Mouse (Mus musculus): Measurements from ENCODE around the gene Arpp19. TPM values are rescaled to one million over a fixed set of nuclear protein-coding genes. Genes with fewer than 3 reads are reported as not detected.

The Arpp19 gene
- total and polyA plus RNA-seq, 2 experiments from 2014 or later: 24.3 to 229 TPM

GRCm38 (mm10) chr9:75025689-75026088 is 11.7 kb upstream of the Arpp19 start:
- WGBS: 79% methylated on average over 6 of the region's 6 CpGs
- Histone ChIP-seq H3K36me3 (replicated peaks; ENCODE audit: control insufficient read depth, insufficient read depth, low read length) (peaks cover 38% of the 10 kb centered on the region), H3K27me3 (ENCODE audit: control insufficient read depth, insufficient read depth, low read length) (no peaks in the 10 kb centered on the region)

DNA sequence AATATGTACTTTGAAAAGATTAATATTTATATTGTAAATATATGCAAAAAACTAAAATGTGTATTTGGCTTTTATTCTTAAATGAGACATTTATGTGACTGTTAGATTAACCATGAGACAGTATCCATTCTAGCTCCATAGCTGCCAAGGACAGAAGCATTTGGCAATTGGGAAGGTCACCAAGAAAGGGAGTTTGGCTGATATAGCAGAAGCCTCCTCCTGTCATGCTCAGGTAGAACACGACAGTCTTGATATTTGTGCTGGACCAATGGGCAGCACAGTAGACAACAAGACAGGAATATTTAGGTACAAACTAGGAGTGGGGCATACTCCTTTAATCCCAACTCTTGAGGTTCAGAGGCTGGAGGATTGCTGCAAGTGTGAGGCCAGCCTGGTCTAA is 5.0 kb upstream of the Arpp19 start:
- WGBS: 83% methylated on average over 1 of the region's 1 CpGs
- H3K4me2 ChIP-seq (ENCODE audit: low read depth, low read length): no peak overlapping the region

More at GRCm38 (mm10) chr9:75025689-75026088, 11.7 kb upstream of the Arpp19 start:
- H3K9ac ChIP-seq (replicated peaks; ENCODE audit: low read depth, low read length): no peak overlapping the region
- no peaks in the 10 kb centered on the region for H3K4me1 ChIP-seq (ENCODE audit: control insufficient read depth, insufficient read depth)
- H3K4me2 ChIP-seq (ENCODE audit: low read depth, low read length): no peak overlapping the region
- TF ChIP-seq CTCF (IDR thresholded peaks at IDR 0.05; ENCODE audit: low read depth) (peak; percentile 16; the same call in 1 of the 2 replicates), EP300 (IDR thresholded peaks at IDR 0.05; ENCODE audit: low read depth) (no peak)
- DNase-seq (ENCODE audit: low spot score): no peak
- ATAC-seq (ENCODE audit: insufficient read depth, low read depth): no peak
- H3K9me3 ChIP-seq (replicated peaks; ENCODE audit: control insufficient read depth, low read length): no peaks in the 10 kb centered on the region
- H3K4me3 ChIP-seq (ENCODE audit: low read depth, low read length): no peak overlapping the region
- no peak overlapping the region for H3K27ac ChIP-seq (ENCODE audit: low read depth)

GRCm38 (mm10) chr9:75033141-75033540 is 4.3 kb upstream of the Arpp19 start:
- Histone ChIP-seq H3K36me3 (replicated peaks; ENCODE audit: control insufficient read depth, insufficient read depth, low read length) (peaks cover 23% of the 10 kb centered on the region), H3K4me1 (ENCODE audit: control insufficient read depth, insufficient read depth) (no peaks in the 10 kb centered on the region), H3K27ac (ENCODE audit: low read depth) (no peak overlapping the region), H3K4me3 (ENCODE audit: low read depth, low read length) (no peak overlapping the region), H3K9ac (replicated peaks; ENCODE audit: low read depth, low read length) (no peak overlapping the region), H3K9me3 (replicated peaks; ENCODE audit: control insufficient read depth, low read length) (no peaks in the 10 kb centered on the region), H3K27me3 (ENCODE audit: control insufficient read depth, insufficient read depth, low read length) (no peaks in the 10 kb centered on the region), H3K4me2 (ENCODE audit: low read depth, low read length) (no peak overlapping the region)
- 49% methylated on average over 7 of the region's 7 CpGs for WGBS
- TF ChIP-seq CTCF (IDR thresholded peaks at IDR 0.05; ENCODE audit: low read depth) (peak; percentile 48), EP300 (IDR thresholded peaks at IDR 0.05; ENCODE audit: low read depth) (no peak)
- ATAC-seq (ENCODE audit: insufficient read depth, low read depth) (no peak), DNase-seq (ENCODE audit: low spot score) (no peak)

More for the DNA sequence above, 5.0 kb upstream of the Arpp19 start:
- H3K27ac ChIP-seq (ENCODE audit: low read depth): no peak overlapping the region
- H3K4me1 ChIP-seq (ENCODE audit: control insufficient read depth, insufficient read depth): no peaks in the 10 kb centered on the region
- ATAC-seq (ENCODE audit: insufficient read depth, low read depth) (no peak), DNase-seq (ENCODE audit: low spot score) (no peak)
- H3K4me3 ChIP-seq (ENCODE audit: low read depth, low read length): no peak overlapping the region
- no peaks in the 10 kb centered on the region for H3K27me3 ChIP-seq (ENCODE audit: control insufficient read depth, insufficient read depth, low read length)
- no peak overlapping the region for H3K9ac ChIP-seq (replicated peaks; ENCODE audit: low read depth, low read length)
- H3K9me3 ChIP-seq (replicated peaks; ENCODE audit: control insufficient read depth, low read length): no peaks in the 10 kb centered on the region
- H3K36me3 ChIP-seq (replicated peaks; ENCODE audit: control insufficient read depth, insufficient read depth, low read length): peaks cover 23% of the 10 kb centered on the region
- TF ChIP-seq EP300 (IDR thresholded peaks at IDR 0.05; ENCODE audit: low read depth) (no peak), CTCF (IDR thresholded peaks at IDR 0.05; ENCODE audit: low read depth) (no peak)

DNA sequence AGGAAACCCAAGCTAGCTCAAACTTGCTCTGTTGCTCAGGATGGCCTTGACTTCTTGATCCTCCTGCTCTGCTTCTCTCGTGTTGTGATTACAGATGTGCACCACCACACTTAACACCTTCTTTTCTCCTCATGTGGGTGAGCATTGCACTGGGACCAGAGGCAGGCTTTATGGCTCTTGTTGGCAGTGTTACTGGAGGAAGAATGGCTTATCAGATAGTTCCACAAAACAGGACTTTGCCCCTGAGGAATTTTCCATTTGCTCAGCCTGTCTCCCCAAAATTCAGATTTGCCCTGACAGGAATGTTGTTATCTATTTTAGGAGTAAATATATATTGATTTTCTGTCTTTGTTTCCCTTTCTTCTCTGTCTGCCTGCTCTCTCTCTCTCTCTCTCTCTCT is 2.7 kb upstream of the Arpp19 start:
- Histone ChIP-seq H3K9ac (replicated peaks; ENCODE audit: low read depth, low read length) (no peak overlapping the region), H3K27ac (ENCODE audit: low read depth) (no peak overlapping the region), H3K4me2 (ENCODE audit: low read depth, low read length) (no peak overlapping the region), H3K4me1 (ENCODE audit: control insufficient read depth, insufficient read depth) (peaks cover 9% of the 10 kb centered on the region), H3K9me3 (replicated peaks; ENCODE audit: control insufficient read depth, low read length) (no peaks in the 10 kb centered on the region), H3K36me3 (replicated peaks; ENCODE audit: control insufficient read depth, insufficient read depth, low read length) (peaks cover 16% of the 10 kb centered on the region), H3K4me3 (ENCODE audit: low read depth, low read length) (no peak overlapping the region), H3K27me3 (ENCODE audit: control insufficient read depth, insufficient read depth, low read length) (no peaks in the 10 kb centered on the region)
- TF ChIP-seq EP300 (IDR thresholded peaks at IDR 0.05; ENCODE audit: low read depth): no peak
- no peak for TF ChIP-seq CTCF (IDR thresholded peaks at IDR 0.05; ENCODE audit: low read depth)
- DNase-seq (ENCODE audit: low spot score): no peak
- ATAC-seq (ENCODE audit: insufficient read depth, low read depth): no peak
- WGBS: 24% methylated on average over 1 of the region's 1 CpGs

DNA sequence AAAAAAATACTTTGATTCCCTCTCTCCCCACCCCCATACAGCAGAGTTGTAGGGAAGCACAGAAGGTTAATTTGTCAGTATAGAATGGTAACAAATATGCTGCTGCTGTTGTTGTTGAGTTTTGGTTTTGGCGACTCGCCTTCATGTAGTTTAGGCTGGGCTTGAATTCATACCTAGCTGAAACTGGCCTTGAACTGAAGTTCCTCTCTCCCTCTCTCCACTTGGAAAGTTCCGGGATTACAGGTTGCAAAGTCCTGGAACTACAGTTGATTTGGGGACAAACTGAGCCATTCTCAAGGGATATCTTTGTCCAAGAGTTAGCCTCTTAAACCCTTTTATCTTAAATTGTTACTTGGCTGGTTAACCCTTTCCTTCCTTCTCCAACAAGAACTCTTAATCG is 1.5 kb upstream of the Arpp19 start:
- no peaks in the 10 kb centered on the region for H3K27me3 ChIP-seq (ENCODE audit: control insufficient read depth, insufficient read depth, low read length)
- H3K4me1 ChIP-seq (ENCODE audit: control insufficient read depth, insufficient read depth): peaks cover 9% of the 10 kb centered on the region
- DNase-seq (ENCODE audit: low spot score): no peak
- no peaks in the 10 kb centered on the region for H3K9me3 ChIP-seq (replicated peaks; ENCODE audit: control insufficient read depth, low read length)
- ATAC-seq (ENCODE audit: insufficient read depth, low read depth): no peak
- H3K36me3 ChIP-seq (replicated peaks; ENCODE audit: control insufficient read depth, insufficient read depth, low read length): peaks cover 8% of the 10 kb centered on the region
- no peak overlapping the region for H3K4me3 ChIP-seq (ENCODE audit: low read depth, low read length)
- no peak for TF ChIP-seq CTCF (IDR thresholded peaks at IDR 0.05; ENCODE audit: low read depth)
- no peak for TF ChIP-seq EP300 (IDR thresholded peaks at IDR 0.05; ENCODE audit: low read depth)
- H3K9ac ChIP-seq (replicated peaks; ENCODE audit: low read depth, low read length): no peak overlapping the region
- H3K4me2 ChIP-seq (ENCODE audit: low read depth, low read length): no peak overlapping the region
- WGBS: 67% methylated on average over 4 of the region's 4 CpGs
- no peak overlapping the region for H3K27ac ChIP-seq (ENCODE audit: low read depth)

DNA sequence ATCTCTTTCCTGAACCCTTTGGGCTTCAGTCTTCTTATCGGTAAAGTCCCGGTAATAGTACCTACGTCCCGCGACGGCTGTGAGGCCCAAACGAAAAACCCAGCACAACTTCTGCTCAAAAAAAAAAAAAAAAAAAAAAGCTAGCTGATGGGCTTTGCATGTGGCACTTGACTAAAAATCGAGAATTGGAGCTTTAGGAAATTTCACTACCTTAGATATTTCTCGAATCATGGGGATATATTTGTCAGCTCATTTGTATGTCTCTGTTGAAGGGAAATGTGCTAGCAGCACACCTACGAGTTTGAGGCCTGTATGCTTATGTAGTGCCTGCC is 909 bp downstream of the Arpp19 start:
- Histone ChIP-seq H3K36me3 (replicated peaks; ENCODE audit: control insufficient read depth, insufficient read depth, low read length) (no peaks in the 10 kb centered on the region; the same call in 1 of the 2 replicates), H3K9ac (replicated peaks; ENCODE audit: low read depth, low read length) (peak overlapping the region; percentile 92), H3K27me3 (ENCODE audit: control insufficient read depth, insufficient read depth, low read length) (no peaks in the 10 kb centered on the region), H3K4me1 (ENCODE audit: control insufficient read depth, insufficient read depth) (peaks cover 9% of the 10 kb centered on the region), H3K27ac (ENCODE audit: low read depth) (peak overlapping the region; percentile 77; the same call in 1 of the 2 replicates), H3K4me3 (ENCODE audit: low read depth, low read length) (peak overlapping the region; percentile 94), H3K9me3 (replicated peaks; ENCODE audit: control insufficient read depth, low read length) (no peaks in the 10 kb centered on the region), H3K4me2 (ENCODE audit: low read depth, low read length) (peak overlapping the region; percentile 63)
- no peak for TF ChIP-seq EP300 (IDR thresholded peaks at IDR 0.05; ENCODE audit: low read depth)
- TF ChIP-seq CTCF (IDR thresholded peaks at IDR 0.05; ENCODE audit: low read depth): no peak
- WGBS: 1% methylated on average over 10 of the region's 10 CpGs
- DNase-seq (ENCODE audit: low spot score): no peak
- no peak for ATAC-seq (ENCODE audit: insufficient read depth, low read depth)
